Mouse (Mus musculus) ES-E14 (cell line): ENCODE results near the gene Styx.

ENCODE experiments used
- CHD2 ChIP-seq: IDR thresholded peaks from 2 replicates; pipeline ENCODE4 v1.6.1; 2014; ENCODE audit warnings: mild to moderate bottlenecking, low read depth, low read length, inconsistent platforms
- HCFC1 ChIP-seq: IDR thresholded peaks from 2 replicates; pipeline ENCODE4 v1.6.1; 2012; ENCODE audit warnings: low read length, inconsistent platforms, borderline replicate concordance; ENCODE audit not compliant: insufficient read depth
- MAFK ChIP-seq: IDR thresholded peaks from 2 replicates; pipeline ENCODE4 v1.6.1; 2014; ENCODE audit warnings: mild to moderate bottlenecking, low read depth, low read length, inconsistent platforms; ENCODE audit not compliant: insufficient read depth
- ZNF384 ChIP-seq: IDR thresholded peaks from 2 replicates; pipeline ENCODE4 v1.6.1; 2012; ENCODE audit warnings: low read depth, low read length, inconsistent platforms

GRCm38 (mm10) chr14:45318426-45319236, 32.3 kb upstream of the Styx start, which contains the start of gene Ero1l:
- no peak for TF ChIP-seq ZNF384
- TF ChIP-seq HCFC1, result no peak
- TF ChIP-seq CHD2, result no peak
- no peak for TF ChIP-seq MAFK
